Mouse (Mus musculus) gastrocnemius, adult 8-10 months (tissue): ENCODE results near the gene Sncb. TPM values are rescaled to one million over a fixed set of nuclear protein-coding genes. Genes with fewer than 3 reads are reported as not detected.
"Not testable (repeated sequence)": the region's sequence is repeated elsewhere in the genome, so short reads cannot be mapped to it uniquely, and the experiment has no call there.

Source experiments
- DNase-seq, 2 experiments: peaks; one replicate each; pipeline ENCODE4 v3.0.0; 2022; ENCODE audit warnings: low spot score in 2 of 2
- total RNA-seq, 4 experiments: library from RNA; stranded (reverse); gene quantifications; 2 replicates each; pipeline ENCODE4 v1.2.4; 2022

Sncb gene
- under 1 TPM in 1 of 4 experiments, not detected in 3; 0.24 TPM for total RNA-seq

DNA sequence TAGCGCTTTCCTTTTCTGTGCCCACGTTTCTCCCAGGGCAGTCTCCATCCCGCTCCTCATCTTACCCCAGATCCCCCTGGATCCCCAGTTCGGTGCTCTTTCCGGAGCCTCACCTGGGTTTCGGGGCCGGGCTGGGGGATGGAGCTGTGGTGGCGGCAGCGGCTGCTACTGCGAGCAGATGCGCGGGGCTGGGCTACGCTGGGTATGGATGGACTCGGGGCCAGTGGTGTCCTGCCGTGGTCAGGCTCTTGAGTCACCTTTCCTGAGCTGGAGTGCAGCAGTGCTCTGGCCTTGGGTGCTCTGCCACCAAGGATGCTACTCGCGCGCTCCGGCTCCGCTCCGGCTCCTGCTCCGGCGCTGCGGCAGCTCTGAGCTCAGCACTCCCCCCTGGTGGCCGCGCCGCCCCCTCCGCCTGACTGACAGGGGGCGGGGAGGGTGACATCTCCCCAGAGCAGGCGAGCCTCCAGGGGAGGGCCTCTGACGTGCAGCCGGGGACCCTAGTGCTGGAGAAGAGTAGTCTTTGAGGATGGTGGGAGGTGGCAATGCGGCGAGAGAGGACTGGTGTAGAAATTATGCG lies at the start of gene Sncb:
Gene Sncb, minus strand, starts transcription at position 404 of the 577 bp plus-strand sequence.
- DNase-seq, result peak; percentile 10 to 27

DNA sequence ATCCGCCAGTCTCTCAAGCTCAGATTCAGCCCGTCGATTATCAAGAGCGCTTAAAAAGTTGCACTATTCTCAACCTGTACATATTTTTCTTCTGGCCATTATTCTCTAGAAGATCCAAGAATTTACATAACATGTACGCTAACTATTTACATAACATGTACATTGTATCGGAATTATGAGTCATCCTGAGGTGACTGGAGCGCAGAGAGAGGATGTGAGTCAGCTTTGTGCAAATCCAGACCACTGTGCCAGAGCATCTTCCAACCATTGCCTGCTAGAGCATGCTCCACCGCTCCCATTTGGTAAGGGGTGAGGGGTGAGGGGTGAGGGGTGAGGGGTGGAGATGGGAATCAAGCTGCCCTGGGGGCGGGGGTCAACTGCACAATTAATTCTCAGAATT lies 47.0 kb upstream of the Sncb start:
- no peak for DNase-seq

GRCm38 (mm10) chr13:54811476-54811875 lies 45.1 kb upstream of the Sncb start:
- no peak for DNase-seq

DNA sequence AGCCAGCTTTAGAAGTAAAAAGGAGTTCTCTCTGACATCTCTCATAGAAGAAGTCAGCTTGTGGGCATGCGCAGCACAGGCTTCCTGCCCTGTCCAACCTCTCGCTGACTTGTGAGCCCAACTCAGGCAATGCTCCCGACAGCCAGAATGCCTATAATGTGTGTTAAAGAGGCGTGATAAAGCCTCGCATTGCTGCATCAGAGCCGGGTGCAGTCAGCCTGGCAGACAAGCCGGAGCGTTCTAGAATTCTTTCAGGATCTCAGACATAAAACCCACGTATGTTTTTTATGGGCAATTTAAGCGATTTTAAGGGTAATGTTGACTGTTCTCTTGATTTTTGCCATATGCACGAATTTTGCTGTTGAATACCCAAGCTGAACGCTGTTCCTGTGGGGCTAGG lies 41.7 kb upstream of the Sncb start:
- DNase-seq, result no peak

DNA sequence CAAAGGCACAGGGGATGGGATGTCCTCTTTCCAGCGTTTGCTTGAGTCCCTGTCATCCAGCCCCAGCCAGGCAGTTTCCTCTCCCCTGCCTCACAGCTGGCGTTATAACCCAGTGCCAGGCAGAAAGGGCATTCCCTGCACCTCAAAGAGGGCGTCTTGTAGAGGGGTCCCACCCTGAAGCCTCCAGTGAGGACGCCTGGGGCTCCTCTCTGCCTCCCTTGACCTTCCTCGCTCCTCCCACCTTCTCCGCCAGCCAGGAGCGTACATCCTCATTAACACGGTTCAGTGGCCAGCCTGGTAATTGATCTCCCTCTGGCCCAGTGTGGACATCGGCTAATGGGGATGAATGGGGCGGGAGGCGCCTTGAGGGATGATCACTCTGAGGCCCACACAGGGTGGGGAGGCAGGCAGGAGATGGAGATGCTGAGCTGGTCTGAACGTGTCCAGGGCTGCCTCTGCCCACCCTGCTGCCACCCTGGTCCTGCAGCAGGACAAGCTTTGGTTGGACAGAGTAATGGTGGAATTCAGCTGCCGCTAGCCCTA lies 40.1 kb upstream of the Sncb start:
- DNase-seq, result no peak

- no peak for DNase-seq
These were observed 38.9 kb upstream of the Sncb start for GRCm38 (mm10) chr13:54805134-54805838.

- DNase-seq, result no peak
These were observed 36.6 kb upstream of the Sncb start for GRCm38 (mm10) chr13:54803010-54803409.

GRCm38 (mm10) chr13:54800206-54800605 lies 33.8 kb upstream of the Sncb start:
- no peak for DNase-seq

- DNase-seq, result peak; percentile 48 to 51
These were observed 33.3 kb upstream of the Sncb start for GRCm38 (mm10) chr13:54799701-54800100.

DNA sequence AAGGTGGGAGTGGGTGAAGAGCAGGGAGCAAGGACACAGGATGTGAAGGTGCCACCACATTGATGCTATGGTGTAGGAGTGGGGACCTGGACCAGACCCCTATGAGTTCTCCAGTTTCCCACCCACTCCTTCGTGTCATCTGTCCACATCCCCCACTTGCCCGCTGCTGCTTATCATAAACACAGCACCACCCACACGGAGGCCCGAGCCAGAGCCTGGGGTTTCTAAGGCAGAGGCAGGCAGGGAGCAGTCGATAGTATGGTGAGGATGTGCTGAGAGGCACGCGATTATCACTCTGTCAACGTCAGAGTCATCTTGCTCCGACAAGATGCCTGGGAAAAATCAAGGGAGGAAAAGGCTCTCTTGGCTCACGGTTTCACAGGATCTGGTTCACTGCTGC lies 32.3 kb upstream of the Sncb start:
- DNase-seq, result no peak

DNA sequence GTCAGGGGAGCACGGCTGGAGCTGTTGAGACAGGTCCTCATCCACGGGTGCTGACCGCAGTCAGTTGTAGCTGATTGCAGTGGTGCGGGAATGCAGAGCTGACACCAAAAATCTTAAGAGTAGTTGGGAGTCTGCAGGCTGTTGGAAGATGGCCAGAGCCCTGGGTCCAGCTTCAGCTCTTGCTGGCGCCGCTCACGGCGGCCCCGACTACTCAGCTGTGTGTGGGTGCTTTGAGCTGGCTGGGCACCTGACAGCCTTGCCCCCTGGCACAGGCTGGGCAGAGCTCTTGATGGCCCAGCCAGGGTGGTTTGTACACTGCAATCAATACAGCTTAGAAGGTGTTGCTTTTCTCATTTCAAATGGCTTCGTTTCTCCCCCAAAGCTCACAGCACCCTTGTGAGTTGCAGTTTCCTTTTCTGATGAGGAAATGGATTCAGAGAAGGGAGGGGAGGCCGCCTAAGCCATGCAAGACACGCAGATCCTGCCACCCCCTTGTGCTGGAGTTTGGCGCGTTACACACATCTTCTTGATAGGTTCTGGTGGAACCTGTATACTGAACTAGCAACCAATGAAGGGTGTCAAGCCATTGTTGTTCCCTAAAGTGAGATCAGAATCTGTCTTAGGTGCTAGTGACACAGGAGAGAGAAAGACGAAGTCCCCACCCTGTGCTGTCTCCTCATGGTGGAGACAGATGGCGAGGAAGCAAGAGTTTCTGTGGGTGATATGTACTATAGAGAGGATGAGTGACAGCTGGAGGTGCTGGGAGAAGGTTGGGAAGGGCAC lies 31.7 kb upstream of the Sncb start:
- DNase-seq, result no peak

GRCm38 (mm10) chr13:54797356-54797755 lies 31.0 kb upstream of the Sncb start:
- no peak for DNase-seq

GRCm38 (mm10) chr13:54794843-54795242 lies 28.4 kb upstream of the Sncb start:
- DNase-seq, result no peak

- no peak for DNase-seq
These were observed 27.7 kb upstream of the Sncb start for GRCm38 (mm10) chr13:54794002-54794577.

GRCm38 (mm10) chr13:54792259-54793230 lies 26.1 kb upstream of the Sncb start:
- DNase-seq, result no peak

- peak in 1 of 2 experiments; percentile 41 for DNase-seq
These were observed 23.4 kb upstream of the Sncb start for GRCm38 (mm10) chr13:54789561-54790397.

- peak; percentile 99 to 100 for DNase-seq
These were observed 22.6 kb upstream of the Sncb start, which contains the start of gene Tspan17 for GRCm38 (mm10) chr13:54788740-54789560. Gene Tspan17 (plus strand): TSS chr13:54789377.

GRCm38 (mm10) chr13:54787591-54787990 lies 21.2 kb upstream of the Sncb start:
- not testable (repeated sequence) for DNase-seq

DNA sequence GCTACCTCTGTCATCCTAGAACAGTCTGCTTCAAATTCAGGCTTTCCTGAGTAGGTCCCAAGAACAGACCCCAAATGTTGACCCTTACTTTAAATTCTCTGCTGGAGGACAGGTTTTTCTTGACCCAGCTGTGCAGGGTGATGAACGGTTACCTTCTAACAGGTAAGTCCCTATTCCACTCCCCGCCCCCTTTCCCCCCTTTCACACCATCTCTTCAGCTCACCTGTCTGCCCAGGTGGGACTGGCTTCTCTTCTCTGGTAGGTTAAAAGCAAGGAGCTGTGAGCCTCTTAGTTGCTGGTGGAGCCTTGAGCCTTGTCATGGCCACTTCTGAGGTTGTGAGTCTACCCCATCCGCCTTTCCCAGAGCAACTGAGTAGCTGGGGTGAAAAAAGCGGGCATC lies 17.3 kb upstream of the Sncb start, which contains the start of gene Eif4e1b:
Gene Eif4e1b, plus strand, starts transcription at position 301 of the 400 bp plus-strand sequence.
- no peak for DNase-seq
